Mouse (Mus musculus): ENCODE results near the gene Fbxo33.
"Not testable (repeated sequence)": the region's sequence is repeated elsewhere in the genome, so short reads cannot be mapped to it uniquely, and the experiment has no call there.

Fbxo33 gene

DNA sequence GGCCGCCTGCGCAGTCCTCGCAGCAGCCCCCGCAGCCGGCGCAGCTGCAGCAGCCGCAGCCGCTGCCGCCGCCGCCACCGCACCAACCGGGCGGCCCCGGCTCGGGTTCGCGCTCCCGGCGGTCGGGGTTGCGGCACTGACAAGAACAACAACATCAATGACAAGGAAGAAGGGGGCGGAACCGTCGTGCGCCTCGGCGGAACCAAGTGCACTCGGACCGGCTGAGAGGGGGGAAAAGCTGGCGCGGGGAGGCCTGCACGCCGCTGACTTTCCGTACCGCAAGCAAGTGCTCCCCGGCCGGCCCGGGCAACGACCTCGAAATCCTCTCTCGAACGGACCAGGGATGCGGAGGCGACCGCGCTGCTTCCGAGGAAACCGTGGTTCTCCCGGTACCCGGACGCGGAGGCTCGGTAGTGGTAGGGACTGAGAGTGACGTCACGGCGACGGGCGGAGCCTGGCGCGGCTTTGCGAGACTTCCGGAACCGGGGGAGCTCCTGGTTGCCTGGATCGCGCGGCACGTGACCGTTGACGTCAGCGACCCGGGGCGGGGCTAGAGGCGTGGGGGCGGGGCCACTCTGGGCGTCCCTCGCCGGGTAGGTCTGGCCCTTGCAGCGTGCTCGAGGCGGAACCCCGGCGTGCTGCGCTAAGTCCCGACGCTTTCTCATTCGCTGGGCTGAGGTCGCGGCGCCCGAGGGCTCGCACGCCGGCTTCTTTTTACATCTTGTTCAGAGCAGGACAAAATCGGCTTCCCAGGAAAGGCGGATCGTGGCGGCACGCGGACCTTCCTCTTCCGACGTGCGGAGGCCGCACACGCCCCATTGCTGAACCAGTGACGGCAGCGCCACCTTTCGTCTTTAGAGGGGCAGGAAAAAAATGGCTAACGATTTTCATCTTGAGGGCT, at the start of gene Fbxo33:
Gene Fbxo33 (minus strand): TSS at position 401 of the 901 bp plus-strand sequence.
- peak; percentile 93 for DNase-seq (ENCODE audit: low spot score)

DNA sequence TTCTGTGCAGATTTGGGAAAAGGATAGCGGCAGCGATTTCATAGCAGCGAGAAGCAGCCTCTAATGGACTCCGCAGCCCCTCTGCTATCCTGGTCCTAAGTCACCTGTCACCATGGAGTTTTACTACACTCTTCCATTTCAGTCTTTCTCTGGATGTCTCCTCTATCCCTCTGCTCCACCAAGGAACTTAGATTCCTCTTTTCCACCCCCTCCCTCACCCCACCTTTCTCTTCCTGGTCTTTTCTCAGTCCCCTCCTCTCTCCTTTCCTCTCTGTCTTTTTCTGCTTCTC, 46.4 kb upstream of the Fbxo33 start:
- no peak for DNase-seq (ENCODE audit: low spot score)

DNA sequence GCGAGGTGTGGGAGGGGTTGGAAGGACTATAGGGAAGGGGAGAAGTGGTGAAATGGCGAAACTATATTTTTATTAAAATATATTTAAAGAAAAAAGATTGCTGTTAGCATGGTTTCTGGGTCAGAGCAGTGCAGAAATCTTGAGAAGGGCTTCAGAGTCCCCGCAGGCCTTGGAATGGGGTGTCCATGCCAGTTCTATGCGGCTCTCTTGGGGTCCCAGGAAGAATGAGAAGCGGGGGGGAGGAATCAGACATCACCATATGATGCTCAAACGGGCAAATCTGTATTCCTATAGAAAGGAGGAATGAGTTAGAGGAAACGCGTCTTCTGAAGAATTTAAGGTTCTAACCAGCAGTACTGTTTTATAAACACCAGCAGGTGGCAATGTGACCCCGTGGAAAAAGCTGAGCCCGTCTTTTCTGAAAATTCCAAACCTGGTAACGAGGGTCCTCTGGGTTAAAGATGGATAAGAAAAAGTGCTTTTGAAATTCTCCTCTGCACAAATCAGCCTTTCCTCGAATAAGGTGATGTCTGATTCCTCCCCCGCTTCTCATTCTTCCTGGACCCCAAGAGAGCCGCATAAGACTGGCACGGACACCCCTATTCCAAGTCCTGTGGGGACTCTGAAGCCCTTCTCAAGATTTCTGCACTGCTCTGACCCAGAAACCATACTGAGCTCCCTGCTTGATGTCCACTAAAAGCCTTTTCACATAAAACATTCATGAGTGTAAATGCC, 45.8 kb upstream of the Fbxo33 start:
- no peak for DNase-seq (ENCODE audit: low spot score)

DNA sequence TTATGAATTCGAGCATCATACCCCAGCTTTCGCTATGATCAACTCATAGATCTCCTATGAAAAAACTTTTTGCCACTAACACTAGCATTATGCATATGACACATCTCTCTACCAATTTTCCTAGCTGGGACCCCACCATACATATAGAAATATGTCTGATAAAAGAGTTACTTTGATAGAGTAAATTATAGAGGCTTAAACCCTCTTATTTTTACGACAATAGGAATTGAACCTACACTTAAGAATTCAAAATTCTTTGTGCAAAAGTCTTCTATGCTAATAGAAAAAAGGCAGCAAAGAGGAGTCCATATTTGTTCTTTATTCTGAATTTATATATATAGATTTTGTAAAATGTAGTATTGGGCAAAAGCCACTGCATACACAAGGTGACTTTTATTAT, 43.3 kb upstream of the Fbxo33 start:
- DNase-seq (ENCODE audit: low spot score) = no peak

DNA sequence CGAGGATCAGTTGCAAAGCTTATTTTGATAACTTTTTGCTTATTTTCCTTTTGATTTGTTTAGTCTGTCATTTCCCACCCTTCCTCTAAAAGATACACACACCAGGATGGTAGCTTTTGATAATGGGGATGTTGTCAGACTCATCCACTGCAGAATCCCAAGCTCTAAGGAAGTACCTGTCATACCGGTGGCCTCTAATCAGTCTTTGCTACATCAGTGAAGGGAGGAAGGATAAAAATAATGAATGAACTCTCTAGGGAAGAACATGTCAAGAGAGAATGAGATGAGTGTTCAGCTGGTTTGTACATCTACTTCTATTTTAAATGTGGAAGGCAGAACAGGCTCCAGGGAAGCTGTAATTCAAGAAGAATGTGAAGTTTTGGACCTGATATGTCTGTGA, 41.3 kb upstream of the Fbxo33 start:
- DNase-seq (ENCODE audit: low spot score) = no peak

DNA sequence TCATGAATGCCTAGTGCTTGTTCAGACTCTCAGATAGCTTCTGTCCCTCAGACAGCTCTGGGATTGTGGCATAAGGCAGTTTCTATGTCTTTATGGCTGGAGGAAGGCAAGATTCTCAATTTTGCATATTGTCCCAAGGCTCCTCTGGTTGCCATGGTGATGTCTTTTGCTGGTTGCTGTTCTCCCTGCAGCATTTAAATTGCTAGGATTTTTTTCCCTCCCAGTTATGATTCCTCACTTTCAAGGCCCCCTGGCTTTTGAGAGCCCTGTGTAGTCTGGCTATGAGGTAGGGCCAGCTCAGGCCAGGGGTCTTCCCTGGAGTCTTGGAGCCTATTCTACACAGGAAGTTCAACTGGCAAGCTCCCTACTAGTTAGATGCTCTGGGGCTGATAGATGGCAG, 40.8 kb upstream of the Fbxo33 start:
- no peak for DNase-seq (ENCODE audit: low spot score)

DNA sequence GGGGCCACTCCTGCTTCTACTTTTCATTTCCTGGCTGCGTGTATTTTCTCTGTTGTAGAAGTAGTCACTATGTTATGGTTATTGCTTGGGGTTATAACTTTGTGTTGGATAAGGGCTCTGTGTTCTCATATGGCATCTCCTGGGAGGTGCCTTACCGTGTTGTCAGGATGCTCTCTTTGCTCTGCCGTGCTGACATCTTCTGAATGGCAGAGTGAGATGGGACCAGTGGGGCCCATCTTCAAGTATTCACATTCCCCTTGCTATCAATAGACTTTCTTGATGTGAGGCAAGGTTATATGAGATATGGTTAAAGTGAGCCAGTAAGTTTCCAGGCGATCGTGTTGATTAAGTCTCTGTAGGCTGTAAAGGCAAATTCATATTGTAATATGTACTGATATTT, 39.5 kb upstream of the Fbxo33 start:
- no peak for DNase-seq (ENCODE audit: low spot score)

DNA sequence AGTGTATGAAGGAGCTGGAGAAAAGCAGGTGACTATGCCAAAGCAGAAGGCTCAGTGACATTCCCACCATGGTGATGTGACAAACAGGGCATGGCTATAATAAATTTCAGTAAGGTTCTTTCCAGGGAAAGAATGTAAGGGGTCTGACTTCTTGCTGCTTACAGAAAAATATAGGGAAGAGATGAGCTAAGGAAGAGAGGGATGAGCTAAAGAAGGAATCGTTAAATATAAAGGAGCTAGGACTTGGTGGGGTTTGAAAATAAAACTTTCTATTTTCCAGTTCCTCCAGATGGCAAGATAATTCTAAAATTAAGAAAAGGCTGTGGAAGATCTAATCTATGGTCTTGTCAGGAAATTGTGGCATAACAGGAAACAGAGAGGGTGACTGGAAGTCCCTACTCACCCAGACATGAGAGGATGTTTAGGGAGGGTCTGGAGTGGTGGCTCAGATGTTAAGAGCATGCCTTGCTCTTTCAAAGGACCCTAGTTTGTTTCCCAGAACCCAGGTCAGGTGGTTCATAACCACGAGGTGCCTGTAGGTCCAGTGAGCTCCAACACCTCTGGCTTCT, 30.8 kb upstream of the Fbxo33 start:
- DNase-seq (ENCODE audit: low spot score) = no peak

DNA sequence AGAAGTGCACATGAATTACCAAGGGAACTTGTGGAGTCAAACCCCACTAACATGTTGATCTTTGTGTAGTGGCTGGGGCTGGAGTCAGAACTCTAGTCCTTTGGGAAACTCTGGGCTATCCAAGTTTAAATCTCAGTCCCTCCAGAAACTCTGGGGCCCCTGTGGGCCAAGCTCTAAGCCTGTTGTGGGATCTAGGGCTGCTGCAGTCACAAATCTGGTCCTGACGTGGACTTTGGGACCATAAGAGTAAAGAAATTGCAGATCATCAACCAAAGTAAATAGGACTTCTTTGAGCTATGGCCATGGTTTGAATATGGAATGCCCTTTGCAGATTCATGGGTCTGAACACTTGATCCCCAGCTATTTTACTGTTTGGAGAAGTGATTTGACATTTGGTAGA, 29.4 kb upstream of the Fbxo33 start:
- DNase-seq (ENCODE audit: low spot score) = no peak

DNA sequence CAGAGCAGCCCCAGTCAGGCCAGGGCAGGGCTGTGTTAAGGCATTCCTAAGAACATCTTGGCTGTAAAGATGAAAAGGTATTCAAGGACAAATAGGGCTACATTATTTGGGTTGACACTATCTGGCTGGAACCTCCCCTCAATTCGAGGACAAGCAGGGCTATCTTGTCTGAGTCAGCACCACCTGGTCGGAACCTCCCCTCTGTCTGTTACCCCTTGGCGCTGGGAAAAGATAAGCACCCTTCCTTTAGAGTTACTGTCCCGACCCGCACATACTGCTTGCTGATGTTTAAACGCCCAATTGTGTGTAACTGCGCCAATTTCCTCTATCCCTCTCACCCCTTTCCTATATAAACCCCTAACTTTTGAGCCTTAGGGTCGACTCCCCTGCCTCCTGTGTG, 21.5 kb upstream of the Fbxo33 start:
- DNase-seq (ENCODE audit: low spot score) = not testable (repeated sequence)

DNA sequence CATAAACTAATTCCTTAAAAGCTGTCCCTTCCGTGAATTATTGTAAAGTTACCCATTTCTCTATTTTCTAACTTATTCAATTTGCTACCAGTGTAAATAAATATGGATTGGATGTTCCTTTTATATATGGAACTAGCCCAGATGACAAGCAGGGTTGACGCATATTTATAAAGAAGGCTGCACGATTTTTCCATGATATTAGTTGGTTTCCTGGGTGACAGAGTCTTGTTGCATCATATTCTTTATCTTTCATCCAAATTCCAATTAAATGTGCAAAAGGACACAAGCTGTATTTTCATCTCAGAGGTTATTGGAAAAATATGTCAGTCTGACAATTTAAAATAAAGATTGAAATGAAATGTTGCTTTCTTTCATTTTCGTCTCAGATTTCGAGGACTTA, 18.9 kb upstream of the Fbxo33 start:
- DNase-seq (ENCODE audit: low spot score) = no peak

DNA sequence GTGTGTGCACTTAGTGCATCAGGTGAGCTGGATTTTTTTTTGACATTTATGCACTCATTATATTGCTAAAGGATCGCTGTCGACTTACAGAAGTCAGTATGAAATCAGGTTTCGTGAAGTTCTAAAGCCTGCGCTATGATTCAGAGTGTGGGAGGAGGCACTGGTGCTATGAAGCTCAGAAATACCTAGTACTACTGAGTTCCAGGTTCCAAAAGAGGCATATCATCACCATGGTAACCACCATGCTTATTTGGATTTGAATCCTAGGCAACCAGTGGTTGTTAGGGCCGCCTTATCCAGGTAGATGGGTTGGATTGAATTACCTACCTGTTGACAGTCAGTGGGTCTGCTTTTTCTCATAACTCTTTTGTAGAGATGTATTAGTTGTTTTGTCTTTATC, 8.9 kb upstream of the Fbxo33 start:
- DNase-seq (ENCODE audit: low spot score) = no peak

DNA sequence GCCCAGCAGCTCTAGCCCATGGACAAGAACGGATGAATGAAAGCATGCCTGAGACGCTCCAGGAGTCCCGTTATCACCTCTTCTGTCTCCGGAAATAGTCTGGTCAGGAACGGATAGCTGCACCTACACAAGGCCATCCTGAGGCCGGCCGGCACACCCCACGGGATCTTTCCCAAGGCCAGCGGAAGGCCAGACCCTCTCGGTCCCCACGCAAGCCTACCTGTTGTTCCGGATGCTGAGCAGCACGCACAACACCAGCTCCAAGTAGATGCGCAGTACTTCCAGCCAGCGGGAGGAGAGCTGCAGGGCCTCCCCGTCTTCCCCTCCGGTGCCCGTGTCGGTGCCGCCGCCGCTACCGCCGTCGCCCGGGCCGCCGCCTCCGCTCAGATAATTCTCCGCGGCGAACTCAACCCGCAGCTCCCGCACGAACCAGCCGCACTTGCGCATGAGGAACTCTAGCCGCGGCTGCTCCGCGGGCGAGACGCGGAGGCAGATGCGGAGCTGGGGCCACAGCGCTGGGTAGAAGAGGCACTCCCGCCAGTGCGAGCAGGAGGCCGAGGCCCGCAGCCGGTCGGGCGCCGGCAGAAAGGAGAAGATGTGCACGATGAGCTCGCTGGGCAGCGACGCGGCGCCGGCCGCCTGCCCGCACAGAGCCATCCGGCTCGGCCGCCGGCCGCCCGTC, 744 bp downstream of the Fbxo33 start:
- peak; percentile 11 for DNase-seq (ENCODE audit: low spot score)

DNA sequence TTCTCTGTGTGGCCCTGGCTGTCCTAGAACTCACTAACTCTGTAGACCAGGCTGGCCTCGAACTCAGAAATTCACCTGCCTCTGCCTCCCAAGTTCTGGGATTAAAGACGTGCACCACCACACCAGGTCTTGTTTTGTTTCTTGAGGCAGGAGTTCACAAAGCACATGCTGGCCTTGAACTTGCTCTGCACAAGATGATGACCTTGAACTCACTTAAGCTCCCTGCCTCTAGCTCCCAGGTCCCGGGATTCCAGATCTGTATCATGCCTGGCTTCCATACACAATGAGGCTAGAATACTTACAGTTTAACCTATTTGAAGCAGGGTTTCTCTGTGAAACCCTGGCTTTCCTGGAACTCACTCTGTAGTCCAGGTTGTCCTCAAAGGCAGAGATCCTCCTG, 2.2 kb downstream of the Fbxo33 start:
- no peak for DNase-seq (ENCODE audit: low spot score)

DNA sequence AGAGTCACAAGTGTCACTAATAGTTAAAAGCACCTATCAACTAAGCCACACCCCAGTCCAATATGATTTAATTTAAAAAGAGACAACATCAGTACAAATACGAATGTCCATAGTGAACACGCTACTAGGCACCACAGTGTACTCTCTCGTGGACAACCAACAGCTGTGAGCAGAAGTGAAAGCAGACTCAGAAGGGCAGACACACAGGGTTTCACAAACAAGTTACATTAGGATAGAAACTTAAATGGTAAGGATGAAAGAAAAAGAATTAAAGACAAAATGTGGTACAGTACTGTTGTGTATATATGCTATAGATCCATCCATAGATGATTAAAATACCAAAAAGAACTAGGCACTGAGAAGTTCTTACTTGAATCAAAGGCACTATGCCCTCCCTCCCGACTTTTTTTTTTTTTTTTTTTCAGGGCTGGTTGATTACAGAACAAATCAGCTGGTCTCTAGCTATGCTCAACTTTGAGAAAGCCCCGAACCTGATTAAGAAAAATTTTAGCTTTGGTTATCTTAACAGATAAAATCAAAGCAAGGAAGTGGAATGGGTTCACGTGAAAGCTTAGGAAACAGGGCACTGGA, 2.8 kb downstream of the Fbxo33 start:
- no peak for DNase-seq (ENCODE audit: low spot score)

DNA sequence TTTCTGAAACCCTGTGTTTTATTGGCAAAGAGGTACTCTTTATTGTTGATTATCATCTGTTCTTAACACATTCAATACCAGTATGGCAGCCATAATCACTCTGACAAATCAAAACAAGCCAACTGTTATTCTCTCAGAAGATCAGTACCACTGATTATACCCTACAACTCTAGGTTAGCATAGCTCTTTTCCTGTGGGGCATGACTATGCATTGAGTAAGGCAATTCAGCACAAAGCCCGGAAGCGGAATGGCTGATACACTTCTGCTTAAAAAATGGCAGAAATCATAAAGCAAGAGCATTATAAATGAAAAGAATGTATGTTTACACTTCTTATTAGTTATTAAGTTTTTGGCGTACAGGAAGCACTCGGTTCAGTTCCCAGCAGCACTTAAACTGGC, 3.3 kb downstream of the Fbxo33 start:
- DNase-seq (ENCODE audit: low spot score) = no peak

DNA sequence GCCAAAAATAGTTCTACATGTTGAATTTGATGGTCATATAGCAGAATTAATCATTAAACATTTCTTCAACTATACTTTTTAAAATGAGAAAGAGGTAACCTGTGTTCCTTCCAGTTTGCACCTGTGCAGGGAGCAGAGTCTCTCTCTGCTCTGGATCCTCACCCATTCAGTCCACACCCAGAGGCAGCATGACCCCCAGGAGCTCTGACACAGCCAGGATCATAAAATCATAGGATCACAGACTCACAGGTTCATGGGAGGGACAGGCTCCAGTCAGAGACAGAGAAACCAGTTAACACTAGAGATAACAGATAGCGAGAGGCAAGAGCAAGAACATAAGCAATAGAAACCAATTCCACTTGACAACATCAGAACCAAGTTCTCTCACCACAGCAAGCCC, 11.7 kb downstream of the Fbxo33 start:
- DNase-seq (ENCODE audit: low spot score) = no peak

DNA sequence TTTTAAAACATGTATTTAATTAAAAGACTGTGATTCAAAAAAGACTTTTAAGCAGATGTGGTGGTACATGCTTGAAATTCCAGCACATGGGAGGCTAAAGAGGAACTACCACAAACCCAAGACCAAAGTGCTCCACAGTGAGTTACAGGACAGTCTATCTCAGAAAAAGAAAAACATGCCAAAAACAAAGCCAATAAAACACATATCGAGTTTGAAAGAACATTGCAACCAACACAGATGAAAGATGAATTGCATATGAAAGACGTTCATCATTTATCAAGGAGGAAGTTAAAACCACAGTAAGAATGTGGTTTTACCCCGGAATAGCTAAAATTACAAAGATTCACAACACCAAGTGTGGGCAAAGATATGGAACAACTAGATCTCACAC, 12.5 kb downstream of the Fbxo33 start:
- no peak for DNase-seq (ENCODE audit: low spot score)

DNA sequence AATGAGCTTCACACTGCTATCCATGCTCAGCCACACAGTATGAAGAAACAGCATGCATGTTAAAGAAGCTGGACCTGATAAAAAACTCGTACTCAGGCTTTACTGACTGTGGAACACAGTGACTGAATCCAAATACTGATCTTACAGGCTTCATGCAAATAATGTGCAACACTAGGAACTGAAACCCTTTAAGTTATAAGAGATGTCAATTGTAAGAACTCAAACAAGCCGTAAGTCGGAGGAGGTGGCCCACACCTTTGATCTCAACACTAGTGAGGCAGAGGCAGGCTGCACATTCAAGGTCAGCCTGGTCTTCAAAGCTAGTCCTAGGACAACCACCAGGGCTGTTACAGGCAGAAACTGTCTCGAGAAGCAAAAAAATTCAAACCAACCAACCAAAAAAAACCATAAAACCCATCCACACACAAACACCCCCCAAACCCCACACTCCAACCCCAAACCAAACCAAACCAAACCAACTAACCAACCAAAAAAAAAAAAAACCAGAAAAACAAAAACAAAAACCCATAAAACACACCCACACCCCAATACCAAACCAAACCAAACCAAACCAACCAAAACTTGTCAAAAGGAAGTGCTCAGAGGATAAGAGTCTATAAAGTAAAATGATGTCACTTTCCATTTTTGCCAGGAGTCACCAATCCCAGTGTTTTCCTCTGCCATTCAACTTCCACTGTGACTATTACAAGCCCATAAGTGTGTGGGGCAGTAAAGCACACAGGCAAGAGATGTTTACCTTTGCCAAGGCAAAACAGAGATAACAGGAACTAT, 13.1 kb downstream of the Fbxo33 start:
- no peak for DNase-seq (ENCODE audit: low spot score)

DNA sequence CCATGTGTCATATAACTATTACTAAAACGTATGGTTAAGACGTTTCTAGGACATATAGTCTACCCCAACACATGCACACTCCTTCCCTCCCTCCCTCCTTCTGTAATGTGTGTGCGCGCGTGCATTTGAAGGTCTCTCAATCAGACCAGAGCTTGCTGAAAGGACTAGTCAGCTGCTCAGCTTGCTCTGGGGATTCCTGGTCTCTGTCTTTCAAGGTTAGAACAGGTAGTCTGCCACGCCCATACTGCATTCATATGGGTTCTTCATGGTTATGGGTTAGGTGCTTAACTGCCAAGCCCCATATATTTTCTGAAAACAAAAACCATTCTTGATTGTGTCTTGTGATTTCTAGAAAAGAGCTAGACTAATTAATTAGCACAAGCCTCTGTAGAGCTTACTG, 14.0 kb downstream of the Fbxo33 start:
- DNase-seq (ENCODE audit: low spot score) = no peak

DNA sequence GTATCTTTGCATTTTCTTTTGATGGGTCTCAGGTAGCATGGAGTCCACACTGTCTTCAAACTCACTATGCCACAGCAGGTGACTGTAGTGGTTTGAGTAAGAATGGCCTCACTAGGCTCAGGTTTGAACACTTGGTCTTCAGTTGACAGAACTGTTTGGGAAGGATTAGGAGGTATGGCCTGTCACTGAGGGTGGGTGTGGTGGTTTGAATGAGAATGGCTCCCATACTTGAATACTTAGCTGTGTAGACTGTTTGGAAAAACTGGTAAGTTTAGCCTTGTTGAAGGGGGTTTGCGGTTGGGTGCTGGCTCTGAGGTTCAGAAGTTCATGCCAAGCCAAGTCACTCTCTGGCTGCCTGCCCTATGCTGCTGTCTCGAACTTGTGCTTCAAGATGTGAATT, 20.2 kb downstream of the Fbxo33 start:
- DNase-seq (ENCODE audit: low spot score) = no peak

DNA sequence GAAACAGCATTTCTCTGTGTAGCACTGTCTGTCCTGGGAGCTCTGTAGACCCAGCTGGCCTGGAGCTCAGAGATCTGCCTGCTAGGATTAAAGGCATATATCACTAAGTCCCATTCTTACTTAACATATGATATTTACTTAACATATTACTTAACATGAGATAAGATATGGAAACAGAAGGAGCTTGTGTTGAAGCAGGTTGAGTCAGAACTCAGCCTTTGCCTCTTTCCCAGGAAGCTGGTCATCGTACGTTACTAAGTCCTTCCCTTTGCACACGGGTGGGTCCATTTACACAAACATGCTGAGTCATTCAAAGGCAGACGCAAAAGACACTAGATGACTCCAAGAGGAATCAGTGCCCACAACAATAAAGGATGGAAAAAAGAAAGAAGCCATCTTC, 20.8 kb downstream of the Fbxo33 start:
- DNase-seq (ENCODE audit: low spot score) = no peak

Data from ovary, postnatal 10 days (tissue).